Comparison of ENCODE assay signal across 26 mouse cellular contexts in the genomic region with DNA sequence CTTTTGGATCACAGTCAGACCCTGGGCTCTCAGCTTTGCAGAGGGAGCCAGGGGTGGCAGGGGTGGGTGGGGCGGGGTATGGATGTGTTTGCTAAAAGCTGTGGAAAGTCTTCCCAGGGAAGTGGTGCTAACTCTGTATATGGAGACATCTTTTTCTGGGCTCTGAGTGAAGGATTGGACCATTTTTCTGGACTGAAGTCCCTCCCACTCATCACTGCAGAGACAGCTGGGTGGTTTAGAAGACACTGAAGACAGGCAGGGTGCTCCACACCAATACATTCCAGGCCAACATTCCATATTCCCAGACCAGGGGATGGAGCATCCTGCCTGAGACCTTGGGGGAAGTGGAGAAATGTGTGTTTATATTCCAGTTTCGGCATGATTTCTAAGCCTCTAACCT.
"Had no signal": no experiment of that assay in that cellular context is flagged by ENCODE, and none has a peak within 500 bp of the region (broad histone marks: within the 10 kb centered on the region; RNA-seq: fewer than 3 reads in every experiment).

No protein-coding gene starts in this region.

- H3K4me3 ChIP-seq: heart, adult 2 months; heart, embryonic 13.5 days; heart, embryonic 15.5 days; hindbrain, embryonic 13.5 days; hindbrain, embryonic 15.5 days; kidney, embryonic 15.5 days; limb, embryonic 10.5 days; limb, embryonic 12.5 days had no signal

- DNase-seq: forebrain, postnatal 0 days; gastrocnemius, postnatal 14 days; gastrocnemius, postnatal 36 days; heart, adult 11 months; heart, adult 2 months; heart, postnatal 14 days; heart, postnatal 36 days; kidney, adult 11 months; kidney, adult 2 months; kidney, adult 9 months; kidney, postnatal 10 days; kidney, postnatal 25 days; kidney, postnatal 4 days; layer of hippocampus, adult 9-11 months; liver had no signal

- H3K4me2 ChIP-seq: heart, embryonic 11.5 days; heart, embryonic 13.5 days; heart, embryonic 15.5 days; hindbrain, embryonic 13.5 days; hindbrain, embryonic 15.5 days; kidney, embryonic 15.5 days; limb, embryonic 12.5 days; liver, embryonic 11.5 days had no signal

- H3K36me3 ChIP-seq: heart, embryonic 13.5 days; heart, embryonic 15.5 days; hindbrain, embryonic 13.5 days; hindbrain, embryonic 15.5 days; kidney, embryonic 15.5 days; limb, embryonic 10.5 days; limb, embryonic 12.5 days had no signal

- H3K27ac ChIP-seq: heart, adult 2 months; heart, embryonic 13.5 days; heart, embryonic 15.5 days; hindbrain, embryonic 13.5 days; hindbrain, embryonic 15.5 days; hindbrain, postnatal 0 days; kidney, embryonic 15.5 days; limb, embryonic 10.5 days; limb, embryonic 12.5 days had no signal

- H3K27me3 ChIP-seq: hindbrain, embryonic 15.5 days; kidney, embryonic 15.5 days had no signal

- H3K9me3 ChIP-seq: heart, embryonic 15.5 days; hindbrain, embryonic 13.5 days; hindbrain, embryonic 15.5 days; kidney, embryonic 15.5 days; limb, embryonic 10.5 days; limb, embryonic 12.5 days had no signal

- ATAC-seq: forebrain, postnatal 0 days; hindbrain, postnatal 0 days; intestine, embryonic 16.5 days had no signal

- H3K9ac ChIP-seq: forebrain, postnatal 0 days; heart, embryonic 13.5 days; heart, embryonic 15.5 days; hindbrain, embryonic 13.5 days; hindbrain, embryonic 15.5 days; kidney, embryonic 15.5 days; limb, embryonic 12.5 days had no signal
